9 mouse cellular contexts compared by ENCODE assay signal in the genomic region with DNA sequence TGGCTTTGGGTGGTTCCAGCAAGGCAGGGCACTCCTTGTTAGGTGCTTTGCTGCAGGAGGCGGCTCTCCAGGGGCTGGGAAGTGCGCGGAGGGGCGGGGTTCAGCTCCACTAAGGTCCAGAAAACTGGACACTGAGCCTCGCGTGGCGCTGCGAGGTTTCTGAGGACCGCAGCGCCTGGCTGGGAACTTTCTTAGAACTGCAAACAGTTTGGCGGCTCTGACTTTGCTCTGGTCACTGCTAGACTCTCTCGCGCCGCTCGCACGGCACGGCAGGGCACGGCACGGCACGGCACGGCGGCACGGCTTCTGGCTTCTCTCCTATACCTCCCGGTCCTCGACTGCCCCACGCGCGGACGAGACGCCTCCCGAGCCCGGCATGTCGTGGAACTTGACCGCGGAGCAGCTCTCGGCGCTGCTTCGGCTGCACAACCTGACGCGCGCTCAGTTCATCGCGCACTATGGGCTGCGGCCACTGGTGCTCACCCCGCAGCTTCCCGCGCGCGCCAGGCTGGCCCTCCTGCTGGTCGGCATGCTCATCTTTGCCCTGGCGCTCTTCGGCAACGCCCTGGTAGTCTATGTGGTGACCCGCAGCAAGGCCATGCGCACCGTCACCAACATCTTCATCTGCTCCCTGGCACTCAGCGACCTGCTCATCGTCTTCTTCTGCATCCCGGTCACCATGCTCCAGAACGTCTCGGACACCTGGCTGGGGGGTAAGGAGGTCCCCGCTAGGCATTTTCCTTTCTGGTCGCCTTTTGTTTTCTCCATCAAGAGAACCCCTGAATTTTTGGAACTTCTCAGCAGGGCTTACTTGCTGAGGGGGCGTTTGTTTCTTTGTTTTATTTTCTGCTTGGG. TPM values are rescaled to one million over a fixed set of nuclear protein-coding genes. Genes with fewer than 3 reads are reported as not detected.
DNase-seq lines count a peak whose midpoint lies in the region; ATAC-seq lines count a peak whose summit lies in the region.
"Had no signal": no experiment of that assay in that cellular context is flagged by ENCODE, and none has a peak within 500 bp of the region (broad histone marks: within the 10 kb centered on the region; RNA-seq: fewer than 3 reads in every experiment).

TSS of gene C130060K24Rik (plus strand) at position 188 of the 855 bp plus-strand sequence.

- H3K27ac ChIP-seq in hindbrain, embryonic 14.5 days = no peak within 1 kb of the TSS
- no peak within 1 kb of the TSS for H3K27ac ChIP-seq in midbrain, embryonic 12.5 days (replicated peaks)

- H3K4me3 ChIP-seq in megakaryocyte, embryonic 14.5 days (replicated peaks) = peak within 1 kb of the TSS; percentile 92
- peak within 1 kb of the TSS; percentile 66 for H3K4me3 ChIP-seq in hindbrain, embryonic 14.5 days (replicated peaks; ENCODE audit: low read length)
- H3K4me3 ChIP-seq in midbrain, embryonic 12.5 days = peak within 1 kb of the TSS; percentile 64

- peak within 1 kb of the TSS; percentile 69 for H3K9ac ChIP-seq in hindbrain, embryonic 14.5 days
- H3K9ac ChIP-seq in midbrain, embryonic 12.5 days (replicated peaks) = peak within 1 kb of the TSS; percentile 60

- no peak for ATAC-seq in megakaryocyte, adult 5-6 weeks (ENCODE audit: poor library complexity, severe bottlenecking)
- ATAC-seq in hindbrain, embryonic 14.5 days (ENCODE audit: low FRiP score) = peak; percentile 82
- peak; percentile 89 for ATAC-seq in midbrain, embryonic 12.5 days (ENCODE audit: low FRiP score, low read depth)

- H3K9me3 ChIP-seq in megakaryocyte, embryonic 14.5 days = no peaks in the 10 kb centered on the region
- no peaks in the 10 kb centered on the region for H3K9me3 ChIP-seq in hindbrain, embryonic 14.5 days (ENCODE audit: control insufficient read depth, low read length)
- H3K9me3 ChIP-seq in midbrain, embryonic 12.5 days = no peaks in the 10 kb centered on the region

- no peaks in the 10 kb centered on the region for H3K36me3 ChIP-seq in megakaryocyte, embryonic 14.5 days (replicated peaks; ENCODE audit: low read length)
- no peaks in the 10 kb centered on the region for H3K36me3 ChIP-seq in hindbrain, embryonic 14.5 days (replicated peaks; ENCODE audit: control insufficient read depth, insufficient read depth)
- no peaks in the 10 kb centered on the region for H3K36me3 ChIP-seq in midbrain, embryonic 12.5 days

- H3K27me3 ChIP-seq in megakaryocyte, embryonic 14.5 days (replicated peaks) = peaks cover 19% of the 10 kb centered on the region
- H3K27me3 ChIP-seq in hindbrain, embryonic 14.5 days (ENCODE audit: control insufficient read depth, insufficient read depth, low read length) = peaks cover 23% of the 10 kb centered on the region
- peaks cover 14% of the 10 kb centered on the region for H3K27me3 ChIP-seq in midbrain, embryonic 12.5 days

- under 1% methylated on average over 64 of the region's 64 CpGs for WGBS in hindbrain, embryonic 14.5 days
- WGBS in midbrain, embryonic 12.5 days = under 1% methylated on average over 51 of the region's 64 CpGs

- peaks cover 17% of the 10 kb centered on the region for H3K4me1 ChIP-seq in megakaryocyte, embryonic 14.5 days
- H3K4me1 ChIP-seq in hindbrain, embryonic 14.5 days (replicated peaks; ENCODE audit: control insufficient read depth, insufficient read depth, low read length) = no peaks in the 10 kb centered on the region; the same call in 1 of the 2 replicates
- peaks cover 2% of the 10 kb centered on the region; the same call in 1 of the 2 replicates for H3K4me1 ChIP-seq in midbrain, embryonic 12.5 days

- H3K4me2 ChIP-seq in hindbrain, embryonic 14.5 days (replicated peaks) = peak within 1 kb of the TSS; percentile 99
- H3K4me2 ChIP-seq in midbrain, embryonic 12.5 days (replicated peaks) = peak within 1 kb of the TSS; percentile 96

- peak; percentile 23 to 47 for DNase-seq in cerebellum, postnatal 25 days
- no peak for DNase-seq in cerebellum, adult 9-10 months
- no peak for DNase-seq in hindbrain, embryonic 14.5 days (ENCODE audit: low spot score)
- DNase-seq in testis, postnatal 14 days (ENCODE audit: low spot score) = peak; percentile 3
- DNase-seq in thymus, postnatal 10 days (ENCODE audit: low spot score in 2 of 2) = no peak

RNA-seq across cellular contexts. Expression of gene C130060K24Rik, which starts in this region (rescaled TPM):
- not detected in 2 replicates for polyA plus RNA-seq in megakaryocyte, embryonic 14.5 days (2012; ENCODE audit: insufficient read depth, low replicate concordance)
- not detected in 2 replicates for total RNA-seq in megakaryocyte, adult 5-6 weeks (2015)
- total RNA-seq in megakaryocyte, adult 5-6 weeks (2017) = not detected in 2 replicates
- polyA plus RNA-seq in hindbrain, embryonic 14.5 days (2014; fragmentation: Nextera tagmentation; extraction: Ambion mirVana) = 1.5 and 2.0 TPM in 2 replicates
- polyA plus RNA-seq in midbrain, embryonic 12.5 days (2016; fragmentation: Nextera tagmentation; extraction: Ambion mirVana) = 4.4 and 6.8 TPM in 2 replicates
- total RNA-seq: gastrocnemius, postnatal 4 days had no signal

Comparison
In these comparisons a context has a peak if more than half of its experiments do, and no peak if none do; other contexts are left out.
1. DNase-seq: peak in cerebellum, postnatal 25 days (2 of 2) and testis, postnatal 14 days (single experiment); none in cerebellum, adult 9-10 months (single experiment), hindbrain, embryonic 14.5 days (single experiment) and thymus, postnatal 10 days (0 of 2).
2. Peak in every context shown above with its lines, with median percentiles within 50 percentile points of each other: H3K4me3 ChIP-seq.